Mouse (Mus musculus) T-cell, adult 66 days (primary cell): ENCODE data around the gene Trex1. TPM values are rescaled to one million over a fixed set of nuclear protein-coding genes. Genes with fewer than 3 reads are reported as not detected.

Source experiments
- total RNA-seq, 2 experiments: library from RNA; stranded (reverse); gene quantifications; 3 replicates in 1 of 2; 4 replicates in 1 of 2; pipeline ENCODE4 v1.2.4; 2023

Gene Trex1
- total RNA-seq: 10 to 100 TPM; 15.0 to 18.6 TPM

GRCm38 (mm10) chr9:109059136-109059903 is at the start of gene Trex1:
Trex1 (minus strand) TSS chr9:109059734.

GRCm38 (mm10) chr9:109095137-109095982 is 35.8 kb upstream of the Trex1 start, which contains the start of gene Plxnb1:
Plxnb1 (plus strand) TSS chr9:109095389.

GRCm38 (mm10) chr9:109082124-109082800 is 22.7 kb upstream of the Trex1 start, which contains the start of the genes Ccdc51 and Tma7:
Ccdc51 (plus strand) TSS chr9:109082493.
Tma7 (minus strand) TSS chr9:109082587.

GRCm38 (mm10) chr9:109073661-109074573 is 14.4 kb upstream of the Trex1 start, which contains the start of gene Atrip:
Atrip (minus strand) TSS chr9:109074124.

GRCm38 (mm10) chr9:109038086-109038895 is 21.2 kb downstream of the Trex1 start, which contains the start of gene Shisa5:
Shisa5 (plus strand) TSS chr9:109038565.

Other genes starting within 250 kb of the Trex1 start
- gene Celsr3, start 233.4 kb downstream of the Trex1 start, total RNA-seq: under 1 TPM in 1 of 2 experiments, not detected in 1; 0.06 TPM
- gene Slc26a6, start 206.5 kb downstream of the Trex1 start, total RNA-seq: 10 to 100 TPM; 20.2 to 20.6 TPM
- gene Tmem89, start 145.1 kb downstream of the Trex1 start, total RNA-seq: 1 to 10 TPM; 1.7 to 2.2 TPM
- gene Uqcrc1, start 123.1 kb downstream of the Trex1 start, total RNA-seq: 100 to 1,000 TPM; 179 to 187 TPM
- 1 to 10 TPM; 3.8 to 5.5 TPM for gene Col7a1, start 106.1 kb downstream of the Trex1 start, total RNA-seq
- not detected for gene Ucn2, start 73.7 kb downstream of the Trex1 start, total RNA-seq
- 10 to 100 TPM; 14.0 to 15.2 TPM for gene Pfkfb4, start 68.0 kb downstream of the Trex1 start, total RNA-seq
- gene Shisa5, start 21.2 kb downstream of the Trex1 start, total RNA-seq: 1,000 to 10,000 TPM; 2,642 to 2,894 TPM
- gene Atrip, start 14.4 kb upstream of the Trex1 start, total RNA-seq: 10 to 100 TPM; 37.6 to 38.0 TPM
- 10 to 100 TPM in 1 of 2 experiments, 1 to 10 TPM in 1; 8.0 to 12.0 TPM for gene Ccdc51, start 22.8 kb upstream of the Trex1 start, total RNA-seq
- 100 to 1,000 TPM; 310 to 372 TPM for gene Tma7, start 22.9 kb upstream of the Trex1 start, total RNA-seq
- 1 to 10 TPM; 2.6 to 4.7 TPM for gene Plxnb1, start 35.7 kb upstream of the Trex1 start, total RNA-seq
- not detected for gene Fbxw21, start 102.3 kb upstream of the Trex1 start, total RNA-seq
- not detected for gene Fbxw13, start 136.2 kb upstream of the Trex1 start, total RNA-seq
- not detected for gene Fbxw20, start 175.0 kb upstream of the Trex1 start, total RNA-seq
- gene Fbxw14, start 227.9 kb upstream of the Trex1 start, total RNA-seq: not detected